Mouse (Mus musculus): ENCODE data around the gene Klhl20. TPM values are rescaled to one million over a fixed set of nuclear protein-coding genes. Genes with fewer than 3 reads are reported as not detected.
"Not testable (repeated sequence)": the region's sequence is repeated elsewhere in the genome, so short reads cannot be mapped to it uniquely, and the experiment has no call there.

Gene Klhl20
- 10 to 100 TPM; 15.3 to 16.9 TPM for total RNA-seq (2021)

DNA sequence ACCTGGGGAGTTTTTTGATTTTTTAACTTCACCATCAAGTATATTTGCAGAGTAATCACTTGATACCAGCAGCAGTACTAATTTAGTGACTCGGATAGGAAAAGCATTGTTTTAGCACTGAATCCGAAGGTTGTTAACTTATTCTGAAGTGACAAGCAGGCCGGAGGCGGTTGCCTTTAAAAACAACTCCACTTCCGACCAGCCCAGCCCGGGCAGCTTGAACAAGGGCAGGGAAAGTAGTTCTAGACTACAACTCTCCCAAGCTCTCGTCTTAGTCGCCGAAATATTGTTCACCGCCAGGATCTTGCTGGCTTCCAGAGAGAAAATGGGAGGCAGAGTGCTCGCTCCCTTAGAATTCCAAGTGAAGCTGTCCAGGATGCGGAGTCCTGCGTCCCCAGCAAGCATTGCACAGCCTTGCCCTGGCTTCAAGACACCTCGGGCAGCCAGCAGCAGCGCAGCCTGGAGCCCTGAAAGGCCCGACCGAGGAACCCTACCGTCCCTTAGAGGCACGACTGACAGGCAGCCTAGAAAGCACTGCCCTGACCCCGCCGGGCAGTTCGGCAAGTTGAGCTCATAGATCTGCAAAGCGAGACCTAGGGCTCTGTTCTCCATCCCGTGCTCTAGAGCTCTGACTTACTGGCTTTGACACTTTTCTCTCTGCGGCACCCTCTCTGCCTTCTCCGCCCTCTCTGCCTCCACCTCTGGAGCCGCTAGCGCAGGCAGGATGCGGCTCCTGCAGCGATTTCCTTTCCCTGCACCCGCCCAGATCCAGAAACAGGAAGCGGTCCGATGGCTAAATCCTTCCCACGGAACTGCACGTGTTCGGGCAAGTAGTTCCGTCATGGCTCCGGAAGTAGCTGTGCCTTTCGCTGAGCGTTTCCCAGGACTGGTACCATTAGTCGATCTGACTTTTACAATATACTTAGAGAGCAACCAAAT lies at the start of gene Klhl20:
Gene Klhl20, minus strand, starts transcription at position 786 of the 939 bp plus-strand sequence.
- DNase-seq (ENCODE audit: low spot score in 2 of 2) = peak; percentile 94 to 96
- intact Hi-C loops (cut with DNase I) = loop anchor here (5.0 kb wide), 1 partner anchor 836 kb away; the partner anchor contains the start of gene Pigc

DNA sequence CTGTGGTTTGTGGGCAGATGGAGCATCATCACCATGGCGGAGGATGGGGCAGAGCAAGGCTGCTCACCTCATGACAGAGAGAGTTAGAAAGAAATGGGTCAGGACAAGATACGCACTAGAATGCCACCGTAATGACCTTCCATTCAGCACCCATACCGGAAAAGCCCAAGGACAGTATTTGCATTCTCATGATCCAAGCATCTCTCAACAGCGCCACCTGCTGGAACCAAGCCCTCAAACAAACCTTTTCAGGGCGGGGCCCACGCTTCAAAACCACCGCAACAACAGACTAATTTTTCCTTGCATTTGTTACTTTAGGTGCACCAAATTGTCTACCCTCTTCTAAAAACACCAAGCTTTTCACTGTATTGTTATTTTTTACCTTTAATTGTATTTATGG lies 49.4 kb upstream of the Klhl20 start:
- intact Hi-C loops (cut with DNase I) = no loop called here
- peak; percentile 7 to 28 for DNase-seq (ENCODE audit: low spot score in 2 of 2)

DNA sequence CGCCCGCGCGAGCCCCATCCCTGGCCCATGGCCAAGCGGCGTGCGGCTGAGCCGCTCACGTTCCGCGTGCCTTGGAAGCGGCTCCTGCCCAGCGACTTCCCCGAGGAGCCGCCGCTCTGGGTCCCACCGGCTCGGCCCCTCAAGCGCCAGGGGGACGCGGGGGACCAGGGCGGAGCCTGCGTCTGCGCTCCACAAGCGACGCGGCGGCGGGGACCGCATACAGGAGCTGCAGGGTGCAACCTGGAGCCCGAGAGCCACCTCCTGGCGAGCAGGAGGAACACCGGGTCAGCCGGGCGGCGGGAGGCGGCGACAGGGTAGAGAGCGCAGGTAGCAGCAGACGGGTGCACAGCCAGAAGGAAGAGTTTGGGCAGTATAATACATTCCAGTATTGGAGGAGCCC lies 39.3 kb upstream of the Klhl20 start:
- DNase-seq (ENCODE audit: low spot score in 2 of 2) = peak; percentile 67 to 74
- intact Hi-C loops (cut with DNase I) = no loop called here

- no peak for DNase-seq (ENCODE audit: low spot score in 2 of 2)
- intact Hi-C loops (cut with DNase I) = no loop called here
Measured at GRCm38 (mm10) chr1:161160266-161160665, 29.0 kb upstream of the Klhl20 start.

DNA sequence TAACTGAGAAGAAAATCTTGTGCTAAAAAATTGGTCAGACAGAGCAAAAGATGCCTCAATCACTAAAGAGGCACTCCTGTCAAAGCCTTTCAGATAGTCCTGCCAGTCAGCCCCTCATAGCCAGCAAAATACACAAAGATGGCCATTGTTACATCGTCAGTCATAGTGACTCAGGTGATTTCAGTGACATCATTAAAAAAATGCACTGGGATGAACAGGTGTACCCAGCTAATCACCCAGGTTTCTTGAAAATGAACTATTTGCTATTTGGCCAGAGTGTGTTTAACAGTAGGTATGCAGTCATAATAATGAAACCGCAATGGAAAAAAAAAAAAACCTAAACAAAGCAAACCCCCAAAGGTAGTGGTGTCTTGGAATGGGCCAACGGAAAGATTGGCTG lies 27.9 kb upstream of the Klhl20 start, which contains the start of gene Tex50:
Gene Tex50, minus strand, starts transcription at position 101 of the 400 bp plus-strand sequence.
- intact Hi-C loops (cut with DNase I) = no loop called here
- DNase-seq (ENCODE audit: low spot score in 2 of 2) = no peak

- no peak for DNase-seq (ENCODE audit: low spot score in 2 of 2)
- intact Hi-C loops (cut with DNase I) = no loop called here
Measured at GRCm38 (mm10) chr1:161156546-161156945, 25.2 kb upstream of the Klhl20 start.

DNA sequence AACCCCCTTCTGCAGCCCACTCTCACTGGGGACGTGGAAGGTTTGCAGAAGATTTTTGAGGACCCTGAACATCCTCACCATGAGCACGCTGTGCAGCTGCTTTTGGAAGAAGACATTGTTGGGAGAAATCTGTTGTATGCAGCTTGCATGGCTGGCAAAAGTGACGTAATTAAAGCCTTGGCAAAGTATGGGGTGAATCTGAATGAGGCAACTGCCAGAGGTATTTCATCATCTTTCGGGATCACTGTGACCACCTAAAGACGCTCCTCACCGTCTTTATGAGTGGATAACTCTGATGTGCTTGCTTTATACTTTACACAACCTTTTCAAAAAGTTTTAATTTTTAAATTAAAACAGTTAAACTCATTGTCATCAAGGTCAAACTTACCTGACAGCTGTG lies 19.8 kb upstream of the Klhl20 start:
- intact Hi-C loops (cut with DNase I) = no loop called here
- DNase-seq (ENCODE audit: low spot score in 2 of 2) = no peak

DNA sequence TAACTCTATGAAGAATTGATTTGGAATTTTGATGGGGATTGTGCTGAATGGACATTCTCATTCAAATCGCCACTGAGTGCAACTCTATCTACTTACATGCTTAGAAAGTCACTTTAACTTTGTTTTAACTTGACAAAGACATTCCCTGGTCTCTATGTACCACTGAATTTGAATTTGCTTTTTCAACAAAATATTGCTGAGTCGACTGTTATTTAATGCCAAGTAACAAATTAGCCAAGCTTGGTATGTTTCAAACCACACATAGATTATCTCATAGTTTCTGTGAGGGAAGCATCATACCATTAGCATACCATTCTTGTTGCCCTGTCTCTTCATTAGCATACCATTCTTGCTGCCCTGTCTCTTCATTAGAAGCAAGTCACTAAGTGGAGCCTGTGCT lies 16.6 kb upstream of the Klhl20 start:
- intact Hi-C loops (cut with DNase I) = no loop called here
- no peak for DNase-seq (ENCODE audit: low spot score in 2 of 2)

DNA sequence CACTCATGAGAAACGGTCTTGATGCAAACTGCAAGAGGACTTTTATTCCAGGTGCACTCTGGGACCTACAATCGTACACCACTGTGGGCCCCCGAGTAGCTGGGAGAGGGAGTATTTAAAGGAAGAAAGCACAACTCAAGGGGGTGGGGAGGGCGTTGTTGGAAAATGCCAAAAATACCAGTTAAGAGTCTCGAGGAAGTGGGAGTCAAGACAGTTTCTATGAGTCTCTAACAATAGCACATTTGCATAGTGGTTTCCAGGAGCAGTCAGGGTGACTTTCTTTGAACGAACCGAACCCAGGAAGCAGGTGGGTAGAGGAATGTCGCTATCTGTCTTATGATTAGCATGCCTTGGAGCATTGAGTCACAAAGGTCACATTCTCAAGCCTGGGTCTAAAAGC lies 14.3 kb upstream of the Klhl20 start:
- intact Hi-C loops (cut with DNase I) = not testable (repeated sequence)
- DNase-seq (ENCODE audit: low spot score in 2 of 2) = peak in 1 of 2 experiments; percentile 21

- DNase-seq (ENCODE audit: low spot score in 2 of 2) = peak; percentile 23 to 25
- intact Hi-C loops (cut with DNase I) = no loop called here
Measured at GRCm38 (mm10) chr1:161143216-161143615, 11.9 kb upstream of the Klhl20 start.

DNA sequence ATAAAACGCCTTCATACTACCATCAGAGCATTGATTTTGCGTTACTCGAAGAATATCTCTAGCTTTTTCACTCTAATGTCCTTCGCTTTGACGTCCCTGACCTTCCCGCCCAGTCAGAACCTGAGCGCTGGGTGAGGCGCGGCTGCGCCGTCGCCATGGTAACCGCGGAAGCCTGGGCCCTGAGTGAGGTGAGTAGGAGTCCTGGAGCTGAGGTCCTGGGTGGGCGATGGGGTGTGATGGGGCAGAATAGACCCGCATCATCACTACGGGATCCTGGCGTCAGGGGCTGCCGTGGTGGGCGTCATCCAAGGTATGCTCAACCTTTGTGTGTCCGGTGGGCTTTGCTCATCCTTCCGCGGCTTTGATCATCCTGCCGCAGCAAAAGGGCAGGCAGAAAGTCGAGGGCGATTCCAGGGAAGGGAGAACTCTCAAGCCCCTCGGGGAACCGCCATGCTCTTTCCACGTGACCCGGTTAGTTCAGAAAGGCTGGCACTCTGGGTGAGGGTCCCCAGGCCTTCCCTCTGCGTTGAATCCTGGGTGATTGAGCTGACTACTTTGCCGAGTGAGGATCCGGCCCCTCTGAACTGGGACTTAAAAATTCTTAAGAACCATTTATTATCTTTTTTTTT lies 11.3 kb upstream of the Klhl20 start, which contains the start of gene Ankrd45:
Gene Ankrd45, plus strand, starts transcription at position 161 of the 629 bp plus-strand sequence.
- peak; percentile 67 to 83 for DNase-seq (ENCODE audit: low spot score in 2 of 2)
- intact Hi-C loops (cut with DNase I) = no loop called here

GRCm38 (mm10) chr1:161140026-161140762 lies 8.9 kb upstream of the Klhl20 start:
- DNase-seq (ENCODE audit: low spot score in 2 of 2) = no peak
- intact Hi-C loops (cut with DNase I) = no loop called here

DNA sequence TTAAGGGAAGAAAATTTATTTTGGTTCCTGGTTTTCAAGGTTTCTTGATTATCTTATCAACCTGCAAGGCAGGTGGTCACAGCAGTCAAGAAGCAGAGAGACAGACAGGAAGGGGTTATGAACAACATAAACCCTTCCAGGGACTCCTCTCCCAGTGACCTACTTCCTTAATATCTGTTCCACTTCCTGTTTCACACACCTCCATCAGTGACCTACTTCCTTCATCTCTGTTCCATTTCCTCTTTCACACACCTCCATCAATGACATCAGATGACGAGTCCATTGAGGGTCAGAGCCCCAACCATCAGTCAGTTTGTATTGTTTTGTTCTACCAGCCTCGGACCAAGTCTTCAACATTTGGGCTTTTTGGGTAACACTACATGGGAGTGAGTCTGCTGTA lies 8.2 kb upstream of the Klhl20 start:
- intact Hi-C loops (cut with DNase I) = no loop called here

DNA sequence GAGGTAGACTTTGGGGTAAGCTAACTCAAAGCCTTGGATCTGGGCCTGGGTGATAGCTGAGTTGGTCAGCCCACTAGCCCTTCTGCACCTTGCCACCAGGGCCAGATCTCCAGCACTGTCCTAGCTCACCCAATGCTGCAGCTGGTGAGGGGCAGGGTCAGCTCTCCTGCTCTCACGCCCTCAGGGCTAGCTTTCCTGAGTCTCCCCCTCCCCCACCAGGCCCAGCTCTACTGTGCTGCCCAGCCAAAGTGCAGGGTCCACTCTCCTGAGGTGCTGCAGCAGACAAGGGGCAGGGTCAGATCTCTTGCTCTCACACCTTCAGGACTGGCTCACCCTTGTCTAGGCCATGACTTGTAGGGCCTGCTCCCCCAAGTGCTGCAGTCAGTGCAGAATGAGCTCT lies 4.8 kb downstream of the Klhl20 start:
- DNase-seq (ENCODE audit: low spot score in 2 of 2) = no peak
- intact Hi-C loops (cut with DNase I) = no loop called here

More for the DNA sequence above, 8.2 kb upstream of the Klhl20 start:
- no peak for DNase-seq (ENCODE audit: low spot score in 2 of 2)

DNA sequence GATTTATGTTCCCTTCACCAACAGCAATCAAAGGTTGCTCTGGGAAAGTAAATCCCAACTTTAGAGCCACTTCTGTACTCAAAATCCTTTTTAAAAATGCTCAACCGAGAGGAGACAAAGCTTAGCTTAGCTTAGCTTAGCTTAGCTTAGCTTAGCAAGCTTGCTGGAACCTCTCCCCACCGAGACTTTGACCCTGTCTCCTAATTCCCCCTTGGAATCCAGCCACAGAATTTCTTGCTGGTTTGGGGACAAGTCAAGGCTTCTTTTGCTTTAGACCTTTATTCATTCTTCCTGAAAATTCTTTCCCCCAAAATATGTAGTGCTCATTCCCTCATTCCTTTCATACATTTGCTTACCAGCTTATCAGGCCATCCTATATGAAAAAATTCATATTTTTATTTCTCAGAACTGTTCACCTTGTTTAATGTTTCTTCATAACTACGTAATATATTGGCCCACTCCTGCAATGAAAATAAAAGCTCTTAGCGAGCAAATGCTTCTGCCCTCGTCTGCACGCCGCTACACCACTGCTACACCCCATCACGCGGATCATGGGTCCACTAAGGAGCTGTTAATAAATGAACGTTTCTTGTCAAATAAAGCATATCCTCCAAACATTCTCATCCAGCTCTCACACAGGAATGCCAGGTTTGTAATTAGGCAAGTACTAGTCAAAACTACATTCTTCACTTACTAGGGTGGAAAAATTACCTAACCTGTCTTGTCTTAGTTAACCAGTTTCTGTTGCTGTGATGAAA lies 8.5 kb downstream of the Klhl20 start:
- intact Hi-C loops (cut with DNase I) = no loop called here
- DNase-seq (ENCODE audit: low spot score in 2 of 2) = no peak

- no peak for DNase-seq (ENCODE audit: low spot score in 2 of 2)
- intact Hi-C loops (cut with DNase I) = no loop called here
Measured at GRCm38 (mm10) chr1:161114591-161114990, 16.7 kb downstream of the Klhl20 start.

DNA sequence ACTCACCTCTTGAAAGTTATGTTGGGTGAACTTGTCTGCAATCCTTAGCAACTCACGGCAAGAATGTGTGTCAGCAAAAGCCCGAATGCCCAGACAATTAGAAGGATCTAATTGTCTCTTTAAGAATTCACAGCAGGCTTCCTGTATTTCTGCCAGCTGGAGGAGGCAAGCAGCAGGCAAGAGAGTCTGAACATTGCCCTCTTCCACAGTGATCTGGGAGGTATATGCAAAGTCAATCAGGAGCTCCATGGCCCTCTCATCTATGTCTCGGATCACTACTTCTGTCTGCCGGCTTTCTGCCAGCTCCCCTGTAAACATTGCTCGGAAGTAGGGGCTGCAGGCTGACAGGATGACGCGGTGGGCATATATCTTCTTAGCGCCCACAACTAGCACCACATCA lies 22.1 kb downstream of the Klhl20 start:
- DNase-seq (ENCODE audit: low spot score in 2 of 2) = no peak
- intact Hi-C loops (cut with DNase I) = no loop called here

DNA sequence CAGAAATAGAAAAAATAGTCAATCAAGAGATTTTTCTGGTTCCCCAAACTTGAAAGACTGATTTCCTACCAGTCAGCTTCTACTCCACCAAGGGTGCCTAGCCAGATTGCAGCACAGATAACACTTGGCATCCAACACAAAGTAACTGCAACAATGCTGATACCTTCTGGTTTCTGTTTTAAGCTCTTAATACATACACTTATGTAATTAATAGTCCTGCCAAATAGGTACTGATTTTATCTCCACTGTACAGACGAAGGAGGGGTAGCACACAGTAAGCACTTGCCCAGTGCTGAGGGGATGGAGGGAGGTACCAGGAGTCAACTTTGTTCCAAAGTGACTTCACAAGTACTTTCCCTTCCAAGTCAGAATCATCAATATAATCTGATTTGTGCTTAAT lies 27.5 kb downstream of the Klhl20 start:
- intact Hi-C loops (cut with DNase I) = no loop called here
- DNase-seq (ENCODE audit: low spot score in 2 of 2) = no peak

DNA sequence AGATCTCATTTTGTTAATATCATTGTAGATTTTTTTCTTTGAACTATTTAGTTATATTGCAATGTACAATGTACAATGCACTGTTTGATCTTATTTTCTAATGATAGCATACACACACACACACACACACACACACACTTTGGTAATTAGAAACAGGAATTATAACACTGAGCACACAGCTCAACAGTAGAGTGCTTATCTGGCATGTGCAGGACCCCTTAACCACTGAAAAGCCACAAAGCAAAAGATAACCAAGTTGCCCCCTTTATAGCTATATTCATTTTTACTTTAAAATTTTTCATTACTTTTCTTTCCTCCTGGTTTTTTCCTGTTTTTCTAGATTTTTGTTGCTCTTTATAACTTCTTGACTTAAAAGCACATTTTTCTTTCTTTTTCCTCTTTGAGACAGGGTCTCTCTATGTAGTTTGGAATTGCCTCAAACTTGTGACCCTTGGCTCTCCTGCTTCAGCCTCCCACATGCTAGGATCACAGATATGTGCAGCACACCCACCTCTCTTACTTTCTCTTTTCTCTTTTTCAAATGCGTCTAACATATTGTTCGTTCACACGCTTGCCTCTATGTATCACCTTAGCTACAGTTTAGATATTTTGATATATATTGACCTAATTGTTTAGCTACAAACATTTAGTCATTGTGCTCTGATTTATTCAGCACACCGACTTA lies 31.4 kb downstream of the Klhl20 start:
- intact Hi-C loops (cut with DNase I) = no loop called here
- DNase-seq (ENCODE audit: low spot score in 2 of 2) = no peak

All from left cerebral cortex, postnatal 25 days (tissue).